Mouse (Mus musculus) kidney, embryonic 16.5 days (tissue): ENCODE measurements around the gene Ubxn6. TPM values are rescaled to one million over a fixed set of nuclear protein-coding genes. Genes with fewer than 3 reads are reported as not detected.

ENCODE experiments used
- ATAC-seq: fragments of 200-750 bp; cut with Nextera tagmentation; 2 replicates; pipeline ENCODE4 v1.8.0; 2017; ENCODE audit warnings: moderate TSS enrichment; ENCODE audit not compliant: low FRiP score, low TSS enrichment
- H3K27ac ChIP-seq: fragments of 300-500 bp; sonication (generic); 2 replicates; pipeline ENCODE4 v1.5.1; 2014; ENCODE audit warnings: low read length
- H3K27me3 ChIP-seq: fragments of 300-500 bp; sonication (generic); 2 replicates; pipeline ENCODE4 v1.6.1; 2014; ENCODE audit warnings: low read length, control low read depth, mixed read lengths; ENCODE audit not compliant: insufficient read depth
- H3K36me3 ChIP-seq: fragments of 300-500 bp; sonication (generic); 2 replicates; pipeline ENCODE4 v1.6.1; 2014; ENCODE audit warnings: low read length, control low read depth, mixed read lengths; ENCODE audit not compliant: insufficient read depth
- H3K4me1 ChIP-seq: fragments of 300-500 bp; sonication (generic); 2 replicates; pipeline ENCODE4 v1.6.1; 2014; ENCODE audit warnings: low read length, control low read depth, mixed read lengths; ENCODE audit not compliant: insufficient read depth
- H3K4me2 ChIP-seq: fragments of 300-500 bp; sonication (generic); replicated peaks from 2 replicates; pipeline ENCODE4 v1.6.1; 2014; ENCODE audit warnings: low read depth, low read length
- H3K4me3 ChIP-seq: fragments of 300-500 bp; sonication (generic); 2 replicates; pipeline ENCODE4 v1.5.1; 2014; ENCODE audit warnings: mild to moderate bottlenecking, low read length
- H3K9ac ChIP-seq: fragments of 300-500 bp; sonication (generic); replicated peaks from 2 replicates; pipeline ENCODE4 v1.6.1; 2014; ENCODE audit warnings: low read length
- H3K9me3 ChIP-seq: fragments of 300-500 bp; sonication (generic); 2 replicates; pipeline ENCODE4 v1.6.1; 2016; ENCODE audit warnings: low read length, control low read depth
- WGBS: fragments of 180-500 bp; shearing (Covaris S2); extraction: QIAGEN DNeasy Blood & Tissue Kit; methylation state at CpG from one replicate; pipeline ENCODE4 v1.1.7; 2014; 5-methylcytosine and 5-hydroxymethylcytosine counted together
- polyA plus RNA-seq: library from polyadenylated mRNA; unstranded; fragments of >200 nt; fragmentation: Nextera tagmentation; extraction: Ambion mirVana; gene quantifications from 2 replicates; pipeline ENCODE4 v1.2.1, GENCODE M21; 2015

The Ubxn6 gene
- polyA plus RNA-seq, 1 experiment from 2014 or later, result 46.2 TPM

DNA sequence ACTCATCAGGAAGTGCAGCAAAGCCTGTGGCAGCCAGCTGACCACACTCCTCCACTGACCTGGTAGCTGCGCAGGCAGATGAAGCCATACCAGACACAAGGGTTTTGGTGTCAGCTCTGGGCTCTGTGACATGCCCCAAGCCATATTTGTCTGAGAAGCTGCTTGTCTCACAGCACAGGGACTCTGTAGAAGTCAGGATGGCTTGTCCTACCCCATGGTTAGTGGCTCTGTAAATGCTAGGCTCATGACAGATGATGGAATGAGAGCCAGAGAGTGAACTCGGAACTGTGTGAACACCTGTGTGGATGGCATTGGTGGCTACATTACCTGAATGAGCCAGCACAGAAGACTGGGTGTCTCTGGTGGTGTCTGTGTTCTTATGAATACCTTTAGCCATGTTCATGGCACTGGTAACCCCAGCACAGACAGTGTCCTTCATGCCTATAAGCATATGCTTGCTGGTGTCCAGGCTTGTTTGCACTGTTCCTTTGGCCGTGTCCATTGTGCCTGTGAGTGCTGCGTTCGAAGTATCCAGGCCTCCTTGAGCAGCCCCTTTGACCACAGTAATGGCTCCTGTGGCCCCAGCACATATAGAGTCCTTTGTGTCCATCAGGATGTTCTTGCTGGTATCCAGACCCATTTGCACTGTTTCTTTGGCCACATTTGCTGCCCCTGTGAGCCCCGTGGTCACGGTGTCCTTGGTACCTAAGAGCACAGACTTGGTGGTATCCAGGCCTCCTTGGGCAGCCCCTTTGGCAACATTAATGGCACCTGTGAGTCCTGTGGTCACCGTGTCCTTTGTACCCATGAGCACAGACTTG lies 28.8 kb upstream of the Ubxn6 start:
- H3K4me3 ChIP-seq, result no peak overlapping the region
- no peak for ATAC-seq
- 95% methylated on average over 8 of the region's 8 CpGs for WGBS
- H3K9me3 ChIP-seq, result no peaks in the 10 kb centered on the region
- no peak overlapping the region for H3K9ac ChIP-seq
- H3K27me3 ChIP-seq, result no peaks in the 10 kb centered on the region
- no peak overlapping the region for H3K4me2 ChIP-seq
- peaks cover 43% of the 10 kb centered on the region for H3K36me3 ChIP-seq
- no peaks in the 10 kb centered on the region for H3K4me1 ChIP-seq
- no peak overlapping the region for H3K27ac ChIP-seq

DNA sequence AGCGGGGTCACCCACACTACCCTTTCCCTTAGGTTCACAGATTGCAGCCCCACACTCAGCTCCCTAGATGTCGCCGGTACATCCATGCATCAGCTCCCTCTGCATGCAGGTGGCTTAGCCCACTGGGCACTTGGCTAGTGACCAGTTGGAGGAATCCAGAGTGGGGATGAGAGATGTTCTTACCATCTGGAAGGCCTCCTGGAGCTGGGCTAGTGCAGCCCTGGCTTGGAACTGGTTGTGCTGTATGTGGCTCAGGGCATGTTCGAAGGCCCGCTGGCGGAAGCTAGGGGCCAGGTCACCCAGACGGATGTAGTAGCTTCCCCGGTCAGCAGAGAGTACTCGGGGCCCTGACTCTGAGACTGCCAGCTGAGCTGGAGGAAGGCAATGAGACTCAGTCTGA lies 28.1 kb upstream of the Ubxn6 start:
- no peaks in the 10 kb centered on the region for H3K27me3 ChIP-seq
- H3K4me3 ChIP-seq, result no peak overlapping the region
- no peaks in the 10 kb centered on the region for H3K4me1 ChIP-seq
- H3K9me3 ChIP-seq, result no peaks in the 10 kb centered on the region
- no peak overlapping the region for H3K27ac ChIP-seq
- H3K9ac ChIP-seq, result no peak overlapping the region
- 92% methylated on average over 9 of the region's 9 CpGs for WGBS
- H3K4me2 ChIP-seq, result no peak overlapping the region
- H3K36me3 ChIP-seq, result peaks cover 51% of the 10 kb centered on the region
- ATAC-seq, result no peak

DNA sequence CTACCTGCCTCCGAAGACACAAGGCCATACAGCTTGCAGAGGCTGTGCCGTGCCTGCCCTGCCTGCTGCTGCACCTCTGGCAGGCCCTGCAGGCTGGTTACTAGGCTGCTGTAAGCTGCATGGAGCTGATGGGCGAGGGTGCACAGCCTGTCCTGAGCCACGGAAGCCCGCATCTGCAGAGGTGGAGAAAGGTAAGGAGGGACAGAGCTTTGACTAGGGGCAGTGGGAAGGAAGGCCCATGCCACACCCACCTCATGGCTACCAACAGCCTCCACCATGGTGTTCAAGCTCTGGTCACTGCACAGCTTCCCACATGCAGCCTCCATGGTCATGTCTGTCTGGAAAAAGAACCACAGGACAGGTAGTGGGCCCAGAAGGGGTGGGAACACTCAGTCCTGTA lies 27.3 kb upstream of the Ubxn6 start:
- no peak for ATAC-seq
- Histone ChIP-seq H3K9me3 (no peaks in the 10 kb centered on the region), H3K4me1 (no peaks in the 10 kb centered on the region), H3K4me2 (no peak overlapping the region), H3K9ac (no peak overlapping the region), H3K27ac (no peak overlapping the region), H3K36me3 (peaks cover 59% of the 10 kb centered on the region), H3K27me3 (no peaks in the 10 kb centered on the region), H3K4me3 (no peak overlapping the region)
- WGBS, result 90% methylated on average over 5 of the region's 5 CpGs

DNA sequence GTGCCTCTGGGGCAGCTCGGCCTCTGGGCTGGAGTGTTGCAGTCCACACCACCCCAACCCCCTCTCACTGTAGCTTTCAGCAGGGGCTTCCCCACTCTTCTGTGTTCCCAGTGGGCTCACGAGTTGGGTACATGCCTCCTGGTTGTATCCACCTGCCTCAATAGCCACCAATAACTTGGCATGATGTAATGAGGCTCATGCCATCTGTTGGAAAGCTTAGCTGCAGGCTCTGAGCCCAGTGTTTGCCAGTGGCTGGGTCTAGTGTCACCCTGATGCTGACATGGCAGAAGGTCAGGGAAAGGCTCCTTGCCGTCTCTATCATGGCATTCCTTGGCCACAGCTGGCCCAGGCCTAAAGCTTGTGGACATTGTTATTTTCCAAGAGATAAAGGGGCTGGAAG lies 26.0 kb upstream of the Ubxn6 start:
- Histone ChIP-seq H3K9me3 (no peaks in the 10 kb centered on the region), H3K4me2 (no peak overlapping the region), H3K27ac (no peak overlapping the region), H3K4me1 (no peaks in the 10 kb centered on the region), H3K4me3 (no peak overlapping the region), H3K9ac (no peak overlapping the region), H3K27me3 (no peaks in the 10 kb centered on the region), H3K36me3 (peaks cover 72% of the 10 kb centered on the region)
- WGBS, result 90% methylated on average over 3 of the region's 3 CpGs
- no peak for ATAC-seq

DNA sequence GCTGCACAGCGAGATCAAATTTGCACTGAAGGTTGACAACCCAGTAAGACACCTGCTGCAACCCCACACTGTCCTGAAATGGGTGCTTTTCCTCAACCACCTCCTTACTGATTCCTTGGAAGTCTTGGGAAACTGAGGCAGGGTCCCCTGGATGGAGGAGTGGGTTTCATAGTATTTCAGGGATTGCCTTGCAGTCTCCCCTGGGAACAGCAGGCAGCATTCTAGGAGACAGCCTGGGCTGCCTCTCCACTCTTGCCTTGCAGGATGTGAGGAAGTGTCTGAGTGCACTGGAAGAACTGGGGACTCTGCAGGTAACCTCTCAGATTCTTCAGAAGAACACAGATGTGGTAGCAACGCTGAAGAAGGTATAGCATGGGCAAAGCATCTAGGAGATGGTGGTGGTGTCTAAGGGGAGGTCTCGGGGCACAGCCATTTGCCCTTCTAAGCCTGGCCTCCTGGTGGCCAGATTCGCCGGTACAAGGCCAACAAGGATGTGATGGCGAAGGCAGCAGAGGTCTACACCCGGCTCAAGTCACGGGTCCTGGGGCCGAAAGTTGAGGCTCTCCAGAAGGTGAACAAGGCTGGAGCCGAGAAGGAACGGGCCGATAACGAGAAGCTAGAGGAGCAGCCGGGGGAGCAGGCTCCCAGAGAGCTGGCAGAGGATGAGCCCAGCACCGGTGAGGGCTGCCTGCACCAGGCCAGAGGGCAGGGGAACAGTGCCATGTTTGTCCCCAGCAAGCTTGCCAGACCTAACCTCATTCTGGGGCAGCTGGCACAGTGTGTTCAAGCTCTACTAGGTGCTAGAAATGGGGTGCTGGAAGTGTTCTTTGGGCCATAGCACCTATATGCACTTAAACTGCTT lies 24.1 kb upstream of the Ubxn6 start:
- H3K36me3 ChIP-seq, result peaks cover 73% of the 10 kb centered on the region
- WGBS, result 90% methylated on average over 15 of the region's 15 CpGs
- no peaks in the 10 kb centered on the region for H3K9me3 ChIP-seq
- H3K4me1 ChIP-seq, result no peaks in the 10 kb centered on the region
- ATAC-seq, result no peak
- H3K4me2 ChIP-seq, result no peak overlapping the region
- no peak overlapping the region for H3K4me3 ChIP-seq
- no peak overlapping the region for H3K27ac ChIP-seq
- H3K9ac ChIP-seq, result no peak overlapping the region
- H3K27me3 ChIP-seq, result no peaks in the 10 kb centered on the region

DNA sequence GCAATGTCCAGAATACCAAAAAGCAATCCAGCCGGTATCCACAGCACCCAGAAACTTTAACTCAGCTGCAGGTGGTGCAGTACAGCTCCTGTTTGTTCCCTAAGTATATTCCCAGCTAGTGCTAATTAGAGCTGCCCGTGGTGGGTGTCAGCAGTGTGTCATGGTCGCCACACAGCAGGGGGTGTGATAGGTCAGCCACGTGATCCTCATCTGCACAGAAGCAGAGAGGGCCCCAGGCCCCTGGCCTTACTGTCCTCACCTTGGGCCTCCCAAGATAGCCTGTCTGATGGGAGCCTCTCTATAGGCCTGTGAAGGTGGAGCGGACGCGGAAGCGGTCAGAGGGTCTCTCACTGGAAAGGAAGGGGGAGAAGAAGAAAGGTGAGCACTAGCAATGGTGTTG lies 23.4 kb upstream of the Ubxn6 start:
- Histone ChIP-seq H3K27me3 (no peaks in the 10 kb centered on the region), H3K9ac (no peak overlapping the region), H3K4me2 (no peak overlapping the region), H3K36me3 (peaks cover 75% of the 10 kb centered on the region), H3K4me1 (no peaks in the 10 kb centered on the region), H3K27ac (no peak overlapping the region), H3K9me3 (no peaks in the 10 kb centered on the region), H3K4me3 (no peak overlapping the region)
- 94% methylated on average over 8 of the region's 8 CpGs for WGBS
- no peak for ATAC-seq

DNA sequence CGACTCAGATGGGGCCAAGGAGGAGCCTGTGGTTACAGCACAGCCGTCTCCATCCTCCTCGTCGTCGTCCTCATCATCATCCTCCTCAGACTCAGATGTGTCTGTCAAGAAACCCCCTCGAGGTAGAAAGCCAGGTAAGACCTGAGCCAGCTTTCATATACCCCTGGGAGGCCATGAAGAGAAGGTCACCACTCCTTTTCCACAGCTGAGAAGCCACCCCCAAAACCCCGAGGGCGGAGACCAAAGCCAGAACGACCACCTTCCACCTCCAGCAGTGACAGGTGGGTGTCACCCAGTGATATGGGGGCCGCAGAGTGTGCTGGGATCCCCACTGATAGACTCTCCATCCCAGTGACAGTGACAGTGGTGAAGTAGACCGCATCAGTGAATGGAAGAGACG lies 22.1 kb upstream of the Ubxn6 start:
- no peak for ATAC-seq
- H3K36me3 ChIP-seq, result peaks cover 63% of the 10 kb centered on the region

DNA sequence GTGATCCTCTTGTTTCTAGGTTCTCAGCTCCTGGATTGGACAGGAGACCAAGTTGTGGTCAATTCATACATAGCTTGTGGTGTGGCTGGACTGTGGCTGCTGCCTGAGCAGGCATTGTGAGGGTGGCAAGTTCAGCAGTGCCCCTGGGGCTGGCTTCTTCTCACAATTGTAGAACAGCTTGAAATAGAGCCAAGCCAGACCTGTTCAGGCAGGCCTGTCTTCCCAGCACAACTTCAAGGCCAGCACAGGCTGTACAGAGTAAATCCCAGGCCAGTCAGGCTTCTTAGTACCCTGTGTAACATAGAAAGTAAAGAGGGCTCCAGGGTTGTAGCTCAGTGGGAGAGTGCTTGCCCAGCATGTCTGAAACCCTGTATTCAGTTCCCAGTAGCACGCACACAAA lies 18.0 kb upstream of the Ubxn6 start:
- 95% methylated on average over 1 of the region's 1 CpGs for WGBS
- Histone ChIP-seq H3K9ac (no peak overlapping the region), H3K27me3 (no peaks in the 10 kb centered on the region), H3K4me2 (no peak overlapping the region), H3K36me3 (peaks cover 35% of the 10 kb centered on the region), H3K4me3 (no peak overlapping the region), H3K4me1 (no peaks in the 10 kb centered on the region), H3K9me3 (no peaks in the 10 kb centered on the region), H3K27ac (no peak overlapping the region)
- no peak for ATAC-seq

More for the DNA sequence above, 22.1 kb upstream of the Ubxn6 start:
- 89% methylated on average over 12 of the region's 12 CpGs for WGBS
- Histone ChIP-seq H3K4me3 (no peak overlapping the region), H3K9me3 (no peaks in the 10 kb centered on the region), H3K9ac (no peak overlapping the region), H3K4me2 (no peak overlapping the region), H3K4me1 (no peaks in the 10 kb centered on the region), H3K27ac (no peak overlapping the region), H3K27me3 (no peaks in the 10 kb centered on the region)

DNA sequence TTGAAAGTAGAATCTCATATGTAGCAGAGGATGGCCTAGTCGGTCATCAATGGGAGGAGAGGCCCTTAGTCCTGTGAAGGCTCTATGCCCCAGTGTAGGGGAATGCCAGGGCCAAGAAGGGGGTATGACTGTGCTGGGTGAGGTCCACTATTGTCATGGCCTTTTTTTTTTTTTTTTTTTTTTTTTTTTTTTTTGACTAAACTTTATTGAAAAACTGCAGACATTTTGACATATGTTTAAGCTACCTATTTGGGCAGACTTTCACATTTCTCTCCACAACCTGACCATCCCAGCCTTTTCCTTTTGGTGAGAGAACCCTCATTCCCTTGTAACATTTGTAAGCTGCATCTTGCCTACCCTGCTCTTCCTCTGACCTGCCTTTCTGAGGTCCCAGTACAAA lies 17.5 kb upstream of the Ubxn6 start:
- H3K4me2 ChIP-seq, result no peak overlapping the region
- no peak overlapping the region for H3K4me3 ChIP-seq
- ATAC-seq, result no peak
- no peaks in the 10 kb centered on the region for H3K27me3 ChIP-seq
- no peaks in the 10 kb centered on the region for H3K4me1 ChIP-seq
- no peak overlapping the region for H3K27ac ChIP-seq
- no peak overlapping the region for H3K9ac ChIP-seq
- no peaks in the 10 kb centered on the region for H3K9me3 ChIP-seq
- peaks cover 33% of the 10 kb centered on the region for H3K36me3 ChIP-seq
- WGBS, result 89% methylated on average over 1 of the region's 1 CpGs
